Mouse (Mus musculus) embryo, embryonic 11.5 days (tissue): ENCODE measurements around the gene Noc3l.

Source experiments
- DNase-seq: peaks from one replicate; pipeline ENCODE4 v3.0.0-alpha.2; 2012; ENCODE audit warnings: low read depth, low spot score

Noc3l gene

GRCm38 (mm10) chr19:38818766-38819426, at the start of gene Noc3l:
Gene Noc3l (minus strand): TSS chr19:38819237.
- DNase-seq, result peak; percentile 89

GRCm38 (mm10) chr19:38862523-38862922, 43.5 kb upstream of the Noc3l start:
- no peak for DNase-seq

- no peak for DNase-seq
Observed at GRCm38 (mm10) chr19:38858224-38858623, 39.2 kb upstream of the Noc3l start.

- no peak for DNase-seq
Observed at GRCm38 (mm10) chr19:38846373-38846772, 27.3 kb upstream of the Noc3l start.

GRCm38 (mm10) chr19:38844817-38845216, 25.8 kb upstream of the Noc3l start:
- DNase-seq, result no peak

- no peak for DNase-seq
Observed at GRCm38 (mm10) chr19:38837171-38837641, 18.2 kb upstream of the Noc3l start.

GRCm38 (mm10) chr19:38836438-38837170, 17.6 kb upstream of the Noc3l start, which contains the start of gene Tbc1d12:
Gene Tbc1d12 (plus strand): TSS chr19:38836579.
- peak; percentile 87 for DNase-seq

GRCm38 (mm10) chr19:38836084-38836437, 17.0 kb upstream of the Noc3l start:
- no peak for DNase-seq

GRCm38 (mm10) chr19:38833224-38833623, 14.2 kb upstream of the Noc3l start:
- DNase-seq, result no peak

- DNase-seq, result no peak
Observed at GRCm38 (mm10) chr19:38820186-38820804, 1.3 kb upstream of the Noc3l start.

GRCm38 (mm10) chr19:38819427-38819802, 378 bp upstream of the Noc3l start:
- DNase-seq, result no peak

GRCm38 (mm10) chr19:38818191-38818590, 846 bp downstream of the Noc3l start:
- no peak for DNase-seq

- DNase-seq, result no peak
Observed at GRCm38 (mm10) chr19:38798801-38799200, 20.2 kb downstream of the Noc3l start.

- no peak for DNase-seq
Observed at GRCm38 (mm10) chr19:38798291-38798690, 20.7 kb downstream of the Noc3l start.

GRCm38 (mm10) chr19:38796546-38796945, 22.5 kb downstream of the Noc3l start:
- DNase-seq, result no peak

GRCm38 (mm10) chr19:38793563-38794045, 25.4 kb downstream of the Noc3l start:
- no peak for DNase-seq

- DNase-seq, result no peak
Observed at GRCm38 (mm10) chr19:38787756-38788155, 31.3 kb downstream of the Noc3l start.

- DNase-seq, result no peak
Observed at GRCm38 (mm10) chr19:38783542-38783941, 35.5 kb downstream of the Noc3l start.

GRCm38 (mm10) chr19:38778805-38779204, 40.2 kb downstream of the Noc3l start:
- no peak for DNase-seq

GRCm38 (mm10) chr19:38775548-38775947, 43.5 kb downstream of the Noc3l start:
- DNase-seq, result peak; percentile 22

- DNase-seq, result no peak
Observed at GRCm38 (mm10) chr19:38766306-38766705, 52.7 kb downstream of the Noc3l start.

- no peak for DNase-seq
Observed at GRCm38 (mm10) chr19:38760441-38760840, 58.6 kb downstream of the Noc3l start.
